Mouse (Mus musculus): ENCODE data around the gene Palm3.

DNA sequence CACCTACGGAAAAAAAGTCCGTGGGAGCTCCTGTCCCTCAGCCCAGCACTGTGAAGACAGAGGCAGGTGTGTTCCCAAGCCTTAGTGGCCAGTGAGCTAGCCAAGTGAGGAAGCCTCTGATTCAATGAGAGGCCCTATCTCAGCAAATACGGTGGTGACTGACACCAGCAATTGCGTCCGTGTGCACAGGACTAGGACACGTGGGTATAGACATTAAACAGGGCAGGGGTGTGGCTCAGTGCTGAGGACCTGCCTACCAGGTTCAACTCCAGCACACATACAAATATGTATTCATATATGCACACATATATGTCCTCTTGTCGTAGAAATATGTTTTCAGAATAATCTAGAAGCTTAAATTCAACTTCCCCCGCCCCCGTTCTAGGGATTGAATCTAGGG is 1.5 kb upstream of the Palm3 start:
- TF ChIP-seq SIN3A (IDR thresholded peaks at IDR 0.05; ENCODE audit: low read length) (no peak), CTCF (conservative IDR thresholded peaks at IDR 0.05 in 1 of 2, IDR thresholded peaks at IDR 0.05 in 1 of 2; ENCODE audit: low read depth in 2 of 2, low read length in 2 of 2) (no peak), NELFE (IDR thresholded peaks at IDR 0.05; ENCODE audit: low read depth, low read length) (no peak), PAX5 (IDR thresholded peaks at IDR 0.05; ENCODE audit: low read length) (no peak), ELF1 (IDR thresholded peaks at IDR 0.05; ENCODE audit: low read depth, low read length) (no peak)
